Mouse (Mus musculus) naive thymus-derived CD4-positive, alpha-beta T cell, adult 2 months (primary cell): ENCODE measurements around the gene Pml.
"Not testable (repeated sequence)": the region's sequence is repeated elsewhere in the genome, so short reads cannot be mapped to it uniquely, and the experiment has no call there.

Experiments
- DNase-seq: peaks from one replicate; pipeline ENCODE4 v3.0.0-alpha.2; 2011; ENCODE audit warnings: low read depth

Pml gene

DNA sequence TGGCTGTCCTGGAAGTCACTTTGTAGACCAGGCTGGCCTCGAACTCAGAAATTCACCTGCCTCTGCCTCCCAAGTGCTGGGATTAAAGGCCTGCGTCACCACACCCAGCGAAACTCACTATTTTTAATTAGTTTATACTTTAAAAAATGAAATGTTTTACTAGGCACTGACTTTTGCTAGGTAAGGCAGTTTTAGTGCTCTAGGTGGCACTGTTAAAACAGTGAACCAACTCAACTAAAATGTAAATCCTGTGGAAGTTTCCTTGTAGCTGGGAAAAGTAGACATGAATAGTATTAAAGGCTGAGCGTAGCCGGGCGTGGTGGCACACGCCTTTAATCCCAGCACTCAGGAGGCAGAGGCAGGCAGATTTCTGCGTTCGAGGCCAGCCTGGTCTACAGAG is 22.0 kb upstream of the Pml start:
- peak; percentile 38 for DNase-seq

DNA sequence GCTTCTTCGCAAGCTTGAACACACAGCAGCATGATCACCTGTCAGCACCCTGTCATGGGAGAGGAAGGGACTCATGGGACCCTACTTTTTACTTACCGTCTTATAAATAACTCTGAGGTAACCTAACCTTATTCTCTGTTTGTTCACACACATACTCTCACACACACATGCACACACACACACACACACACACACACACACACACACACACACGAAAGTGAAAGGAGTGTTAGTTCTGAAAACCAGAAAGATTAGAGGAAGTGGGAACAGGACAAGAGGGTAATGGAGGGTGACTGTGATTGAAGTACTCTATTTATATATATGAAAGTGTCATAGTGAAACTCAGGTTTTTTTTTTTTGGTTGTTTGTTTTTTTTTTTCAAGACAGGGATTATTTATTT is 21.5 kb upstream of the Pml start:
- DNase-seq, result peak; percentile 76

DNA sequence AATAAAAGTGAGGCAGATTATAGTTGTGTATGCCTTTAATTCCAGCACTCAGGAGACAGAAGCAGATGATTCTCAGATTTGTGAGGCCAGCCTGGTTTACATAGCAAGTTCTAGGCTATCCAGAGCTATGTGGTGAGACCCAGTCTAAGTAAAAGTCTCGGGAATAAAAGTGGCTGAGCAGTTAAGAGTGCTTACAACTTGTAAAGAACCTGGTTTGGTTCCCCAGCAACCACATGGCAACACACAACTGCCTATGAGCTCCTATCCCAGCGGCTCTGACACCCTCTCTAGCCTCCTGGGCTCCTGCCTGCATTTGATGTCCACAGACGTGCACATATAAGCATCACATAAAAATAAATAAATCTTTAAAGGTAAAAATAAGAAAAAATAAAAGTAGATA is 20.5 kb upstream of the Pml start:
- DNase-seq, result peak; percentile 16

DNA sequence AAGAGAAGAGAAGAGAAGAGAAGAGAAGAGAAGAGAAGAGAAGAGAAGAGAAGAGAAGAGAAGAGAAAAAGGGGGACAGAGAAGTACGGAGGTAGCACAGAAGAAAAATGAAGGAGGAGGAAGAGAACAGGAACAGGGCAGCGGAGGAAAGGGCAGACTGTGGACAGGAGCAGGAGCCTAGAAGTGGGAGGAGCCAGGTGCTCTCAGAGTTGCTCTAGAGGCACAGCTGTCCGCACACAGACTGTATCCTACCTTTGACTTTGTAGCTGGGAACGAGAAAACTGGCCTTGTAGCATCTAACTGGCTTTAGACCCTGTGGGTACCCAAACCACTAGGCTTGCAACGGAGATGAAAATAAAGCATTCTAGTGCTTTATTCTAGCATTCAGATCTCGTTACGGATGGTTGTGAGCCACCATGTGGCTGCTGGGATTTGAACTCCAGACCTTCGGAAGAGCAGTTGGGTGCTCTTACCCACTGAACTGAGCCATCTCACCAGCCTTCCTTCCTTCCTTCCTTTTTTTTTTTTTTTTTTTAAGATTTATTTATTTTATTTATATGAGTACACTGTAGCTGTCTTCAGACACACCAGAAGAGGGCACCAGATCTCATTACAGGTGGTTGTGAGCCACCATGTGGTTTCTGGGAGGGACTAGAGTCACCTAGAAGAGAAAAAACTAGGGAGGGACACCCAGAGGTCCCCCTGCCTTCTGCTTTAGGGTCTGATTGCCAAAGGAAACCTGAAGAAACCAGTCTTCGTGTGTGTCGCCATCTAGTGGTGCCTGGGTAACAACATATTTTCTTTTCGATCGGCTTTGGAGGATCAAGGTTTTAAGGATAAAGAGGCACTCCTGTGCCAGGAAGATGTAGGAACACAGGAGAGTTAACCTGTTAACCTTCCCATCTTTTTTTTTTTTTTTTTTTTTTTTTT is 19.1 kb upstream of the Pml start:
- peak; percentile 86 for DNase-seq

DNA sequence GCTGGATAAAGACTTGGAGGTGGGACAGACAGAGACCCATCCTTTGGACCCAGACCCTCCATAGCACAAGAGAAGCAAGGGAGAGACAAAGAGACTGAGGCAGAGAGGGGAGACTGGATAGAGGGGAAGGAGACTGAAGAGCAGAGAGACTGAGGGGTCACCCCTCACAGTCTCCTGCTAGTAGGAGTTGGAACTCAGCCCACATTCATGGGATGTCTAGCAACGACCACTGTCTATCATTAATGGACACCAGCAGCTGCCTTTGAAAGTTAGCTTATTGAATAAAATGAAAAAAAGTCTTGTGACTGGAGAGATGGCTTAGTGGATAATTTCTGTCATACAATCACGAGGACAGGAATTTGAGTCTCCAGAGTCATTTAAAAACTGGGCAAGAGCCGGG is 17.5 kb upstream of the Pml start:
- DNase-seq, result no peak

DNA sequence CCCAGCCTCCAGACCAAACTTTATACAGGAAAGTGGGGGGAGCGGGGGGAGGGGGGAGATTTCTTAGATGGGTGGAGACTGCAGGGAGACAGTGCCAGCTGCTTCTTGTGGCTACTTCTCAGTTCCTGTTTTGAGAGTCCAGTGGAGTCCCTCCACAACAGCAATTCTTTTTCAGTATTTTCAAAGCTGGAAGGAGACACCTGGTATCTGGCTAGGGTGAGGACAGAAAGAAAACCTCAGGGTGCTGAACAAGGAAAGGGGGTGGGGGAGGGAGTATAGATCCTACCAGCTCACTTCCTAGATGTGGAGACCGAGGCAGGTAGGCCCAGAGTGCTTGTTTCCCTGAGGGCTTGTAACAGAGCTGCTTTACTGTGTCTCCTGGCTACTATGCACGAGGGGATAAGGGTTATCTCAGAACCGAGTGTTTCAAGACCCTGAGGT is 17.0 kb upstream of the Pml start:
- no peak for DNase-seq

DNA sequence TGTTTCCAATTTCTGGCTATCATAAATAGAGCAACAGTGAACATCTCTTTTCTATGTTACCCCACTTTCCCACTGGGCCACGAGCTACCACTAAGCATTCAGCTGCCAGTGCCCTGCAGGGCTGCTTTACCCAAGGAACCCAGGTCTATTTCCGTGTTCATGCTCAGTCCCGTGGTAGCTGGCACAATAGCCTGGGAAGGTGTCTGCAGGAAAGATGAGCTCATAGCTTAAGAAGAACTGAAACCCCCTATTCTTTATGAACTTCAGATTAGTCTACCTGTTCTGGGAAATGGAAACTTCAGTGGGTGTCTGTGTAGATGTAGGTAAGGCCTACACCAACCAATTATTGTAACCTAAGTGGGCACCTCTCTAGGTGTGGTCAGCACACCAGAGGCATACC is 15.8 kb upstream of the Pml start:
- DNase-seq, result no peak

DNA sequence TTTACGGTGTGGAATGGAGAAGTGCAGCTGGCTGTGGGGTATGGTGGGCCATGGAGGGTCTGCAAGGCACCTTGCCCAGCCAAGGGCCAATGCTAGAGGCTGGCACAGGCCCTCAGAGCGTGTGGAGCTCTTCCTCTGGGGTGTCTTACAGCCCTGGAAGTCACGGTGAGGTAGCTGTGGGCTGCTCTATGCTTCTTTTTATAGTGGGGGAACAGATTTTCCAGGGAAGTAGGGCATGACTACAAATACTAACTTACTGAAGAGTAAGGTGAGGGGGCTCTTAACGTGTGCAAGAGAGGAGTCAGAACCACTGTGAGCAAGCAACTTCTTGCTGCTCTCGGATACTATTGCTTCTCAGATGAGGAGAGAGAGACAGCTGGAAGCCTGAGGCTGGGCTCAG is 12.9 kb upstream of the Pml start:
- DNase-seq, result no peak

DNA sequence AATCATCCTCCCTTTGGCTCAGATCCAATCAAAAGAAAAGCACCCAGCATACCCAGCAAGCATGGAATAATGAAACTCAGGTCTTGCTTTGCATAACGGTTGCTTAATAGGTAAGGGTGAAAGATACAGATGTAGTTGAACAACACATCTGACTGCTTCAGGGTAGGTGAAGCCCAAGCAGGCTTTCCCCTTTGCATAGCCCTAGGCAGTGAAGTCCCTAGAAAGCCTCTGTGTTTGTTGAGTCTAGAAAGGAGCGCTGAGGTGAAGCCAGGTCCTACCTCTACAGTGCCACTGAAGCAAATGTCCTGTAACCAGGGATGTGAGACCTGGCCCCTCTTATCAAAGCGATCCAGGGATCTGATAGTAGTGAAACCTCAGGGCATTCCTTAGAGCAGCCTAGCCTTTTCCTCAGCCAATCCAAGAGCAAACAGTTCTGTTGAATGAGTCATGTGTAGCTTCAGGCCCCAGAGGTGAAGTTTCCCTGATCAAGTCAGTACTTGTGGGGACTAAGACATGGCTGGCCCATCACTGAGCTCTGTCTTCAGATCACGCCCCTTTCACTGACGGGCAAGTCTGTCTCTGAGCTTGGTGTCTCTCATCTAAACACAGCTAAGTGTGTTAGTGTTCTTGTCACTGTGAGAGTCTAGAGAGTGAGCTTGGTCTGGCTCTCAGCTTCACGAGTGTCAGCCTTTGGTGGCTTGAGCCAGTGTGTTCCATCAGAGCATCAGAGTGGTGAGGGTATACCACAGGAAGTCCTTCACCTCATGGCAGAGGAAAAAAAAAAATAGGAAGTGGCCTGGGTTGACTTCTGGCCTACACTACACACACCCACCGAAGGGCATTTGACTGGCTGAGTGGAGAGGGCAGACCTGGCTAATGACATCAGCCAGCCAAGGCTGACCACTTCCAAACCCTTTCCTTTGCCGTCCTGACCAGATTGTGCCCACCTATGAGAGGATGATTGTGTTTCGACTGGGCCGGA is 6.4 kb upstream of the Pml start:
- DNase-seq, result no peak

DNA sequence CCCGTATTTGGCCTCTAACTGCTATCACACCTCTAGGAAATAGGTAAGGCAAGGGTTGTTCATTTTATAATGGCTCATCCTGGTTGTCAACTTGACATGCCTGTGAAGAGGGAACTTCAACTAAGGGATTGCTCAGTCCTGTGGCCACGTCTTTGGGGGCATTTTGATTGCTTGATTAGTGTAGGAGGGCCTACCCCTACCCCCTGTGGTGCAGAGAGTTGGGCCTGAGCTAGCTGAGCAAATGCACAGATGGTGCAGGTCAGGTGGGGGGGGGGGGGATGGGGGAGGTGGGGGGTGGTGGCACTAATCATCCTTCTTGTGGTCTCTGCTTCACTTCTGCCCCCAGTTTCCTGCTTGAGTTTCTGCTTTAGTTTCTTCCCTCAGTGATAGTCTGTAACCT is 5.5 kb upstream of the Pml start:
- DNase-seq, result no peak

DNA sequence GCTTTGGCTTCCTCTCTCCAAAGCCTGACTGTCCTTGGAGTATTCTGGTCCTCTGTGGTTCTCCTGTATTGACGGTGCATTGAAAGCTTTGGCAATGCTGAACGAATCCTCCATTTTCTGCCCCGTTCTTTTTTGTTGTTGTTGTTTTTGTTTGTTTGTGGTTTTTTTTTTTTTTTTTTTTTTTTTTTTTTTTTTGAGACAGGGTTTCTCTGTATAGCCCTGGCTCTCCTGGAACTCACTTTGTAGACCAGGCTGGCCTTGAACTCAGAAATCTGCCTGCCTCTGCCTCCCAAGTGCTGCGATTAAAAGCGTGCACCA is 4.2 kb upstream of the Pml start:
- not testable (repeated sequence) for DNase-seq

DNA sequence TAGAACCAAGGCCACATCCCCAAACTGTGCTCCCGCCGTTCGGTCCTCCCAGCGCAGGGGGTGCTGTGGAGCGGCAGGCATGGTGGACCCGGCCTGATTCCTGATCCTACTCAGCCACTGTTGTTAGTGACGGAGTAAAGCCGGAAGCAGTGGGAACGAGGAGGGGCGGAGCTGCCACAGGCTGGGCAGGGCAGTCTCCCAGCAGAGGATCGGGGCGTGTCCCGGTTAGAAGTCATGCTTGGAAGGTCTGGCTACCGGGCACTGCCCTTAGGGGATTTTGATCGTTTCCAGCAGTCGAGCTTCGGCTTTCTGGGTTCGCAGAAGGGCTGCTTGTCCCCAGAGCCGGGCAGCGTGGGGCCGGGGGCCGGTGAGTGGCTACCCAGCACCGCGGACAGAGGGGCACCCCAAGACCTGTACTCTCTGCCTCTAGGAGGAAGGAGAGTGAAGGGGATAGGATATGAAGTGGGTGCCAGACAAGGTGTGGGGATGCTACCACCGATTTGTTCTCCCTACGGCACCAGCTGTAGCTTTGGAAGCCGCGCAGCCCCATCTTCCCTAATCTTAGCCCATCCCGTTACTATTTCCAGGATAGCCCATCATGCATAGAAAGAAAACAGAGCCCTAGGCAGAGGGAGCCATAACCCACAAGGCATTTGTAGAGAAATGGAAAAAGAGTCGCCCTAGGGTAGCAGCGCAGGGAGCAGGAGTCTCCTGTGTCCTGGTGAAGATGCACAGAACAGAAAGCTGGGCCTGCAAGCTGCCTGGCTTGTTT is 3.6 kb upstream of the Pml start, which contains the start of gene Stoml1:
TSS of gene Stoml1 (plus strand) at position 132 of the 772 bp plus-strand sequence.
- DNase-seq, result peak; percentile 94

DNA sequence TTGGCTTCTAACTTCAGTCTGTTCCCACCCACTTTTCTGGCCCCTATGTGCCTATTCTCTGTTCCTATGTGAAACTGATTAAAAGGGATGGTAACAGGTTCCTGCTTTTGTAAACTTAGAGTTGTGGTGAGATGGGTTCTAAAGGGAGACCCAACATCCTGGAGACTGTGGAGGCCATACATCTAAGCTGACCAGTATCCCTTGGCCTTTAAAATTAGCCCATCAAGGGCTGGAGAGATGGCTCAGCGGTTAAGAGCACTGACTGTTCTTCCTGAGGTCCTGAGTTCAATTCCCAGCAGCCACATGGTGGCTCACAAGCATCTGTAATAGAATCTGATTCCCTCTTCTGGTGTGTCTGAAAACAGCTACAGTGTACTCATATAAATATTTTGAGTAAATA is 1.1 kb upstream of the Pml start:
- DNase-seq, result not testable (repeated sequence)

DNA sequence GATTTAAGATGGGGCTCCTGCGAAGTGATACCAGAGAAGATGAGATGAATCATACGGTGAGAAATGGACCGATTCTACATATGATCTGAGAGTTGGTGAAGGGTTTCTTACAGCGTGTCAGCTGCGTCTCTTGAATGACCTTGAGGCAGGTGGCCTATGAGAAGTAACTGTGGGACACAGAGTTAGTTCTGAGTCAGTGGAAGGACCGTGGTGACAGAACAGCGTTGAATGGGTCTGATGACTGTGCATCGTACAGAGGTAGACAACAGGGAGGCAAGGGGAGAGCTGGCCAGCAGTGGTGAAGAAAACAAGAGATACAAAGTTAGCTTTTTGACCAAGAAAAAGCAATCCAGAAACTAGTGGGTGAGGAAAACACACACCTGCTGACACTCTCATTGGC is 736 bp upstream of the Pml start:
- no peak for DNase-seq

DNA sequence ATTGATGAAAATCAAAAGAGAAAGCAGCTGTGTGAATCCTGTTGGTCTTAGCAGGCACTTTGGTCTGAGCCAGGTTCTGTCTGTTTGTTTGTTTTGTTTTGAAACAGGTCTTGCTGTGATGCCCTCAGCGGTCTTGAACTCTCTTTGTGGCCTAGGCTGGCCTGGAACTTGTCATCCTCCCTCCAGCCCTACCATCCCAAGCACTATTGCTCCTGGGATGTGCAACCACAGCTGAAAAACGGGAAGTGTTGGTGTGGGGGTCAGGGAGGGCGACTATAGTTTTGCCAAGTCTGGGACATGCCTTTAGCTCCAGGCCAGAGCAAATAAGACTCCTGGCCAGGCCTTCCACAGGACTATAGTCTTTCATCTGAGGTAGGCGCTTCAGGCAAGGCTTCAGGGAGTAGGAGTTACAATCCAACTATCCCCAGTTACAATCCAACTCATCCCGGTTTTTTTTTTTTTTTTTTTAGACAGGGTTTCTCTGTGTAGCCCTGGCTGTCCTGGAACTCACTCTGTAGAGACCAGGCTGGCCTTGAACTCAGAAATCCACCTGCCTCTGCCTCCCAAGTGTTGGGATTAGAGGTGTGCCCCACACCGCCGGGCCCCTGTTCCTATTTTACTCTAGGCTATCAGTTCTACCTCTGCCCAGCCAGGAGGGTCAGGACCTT is 706 bp downstream of the Pml start:
- no peak for DNase-seq

DNA sequence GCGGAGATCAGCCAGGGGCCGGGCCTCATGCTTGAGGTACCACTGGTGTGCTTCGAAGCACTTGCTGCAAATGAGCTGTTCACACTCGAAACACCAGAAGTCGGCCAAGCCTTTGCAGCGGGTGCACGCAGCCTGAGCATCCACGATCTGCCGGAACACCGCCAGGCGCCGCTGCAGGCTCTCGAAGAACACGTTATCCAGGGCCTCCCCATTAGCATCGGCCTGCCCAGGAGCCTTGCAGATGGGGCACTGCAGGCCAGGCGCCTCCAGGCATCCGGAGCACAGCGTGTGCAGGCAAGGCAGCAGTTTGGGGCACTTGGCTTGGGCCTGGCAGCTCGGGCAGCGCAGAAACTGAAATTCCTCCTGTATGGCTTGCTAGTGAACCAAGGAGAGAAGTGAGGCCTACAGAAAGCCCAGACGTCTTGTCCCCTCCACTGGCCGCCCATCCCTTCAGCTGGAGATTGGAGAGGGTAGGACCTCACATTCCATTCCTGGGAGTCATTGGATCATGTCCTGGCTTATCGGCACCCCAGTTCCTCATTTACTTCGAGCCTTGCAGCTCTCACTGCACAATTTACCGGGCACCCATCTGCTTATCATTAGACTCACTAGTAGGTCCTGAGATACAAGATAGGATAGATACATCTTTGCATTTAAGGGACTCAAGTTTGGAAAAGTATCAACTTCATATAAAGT is 2.4 kb downstream of the Pml start:
- DNase-seq, result peak; percentile 85

DNA sequence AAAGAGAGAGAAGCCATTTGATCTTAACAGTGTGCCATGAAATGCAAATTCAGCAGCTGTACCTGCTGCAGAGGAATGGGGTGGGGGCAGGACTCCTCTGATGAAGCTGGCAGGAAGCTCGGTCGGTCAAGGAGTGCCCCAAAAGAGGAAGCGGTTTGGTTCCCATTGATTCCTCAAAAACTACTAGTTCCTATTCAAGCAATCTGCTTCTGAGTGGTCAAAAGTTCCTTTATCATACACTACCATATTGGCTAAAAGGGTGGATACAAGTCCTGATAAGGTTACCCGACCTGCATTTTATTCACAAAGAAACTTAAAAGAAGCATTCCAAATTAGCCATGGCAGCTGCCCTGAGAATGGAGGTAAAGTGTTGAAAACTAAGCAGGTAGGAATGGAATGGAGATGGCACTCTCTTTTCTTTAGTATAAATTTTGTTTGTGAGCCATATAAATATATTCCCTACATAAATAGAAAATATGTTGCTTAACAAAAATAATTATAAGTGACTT is 3.4 kb downstream of the Pml start:
- DNase-seq, result no peak

DNA sequence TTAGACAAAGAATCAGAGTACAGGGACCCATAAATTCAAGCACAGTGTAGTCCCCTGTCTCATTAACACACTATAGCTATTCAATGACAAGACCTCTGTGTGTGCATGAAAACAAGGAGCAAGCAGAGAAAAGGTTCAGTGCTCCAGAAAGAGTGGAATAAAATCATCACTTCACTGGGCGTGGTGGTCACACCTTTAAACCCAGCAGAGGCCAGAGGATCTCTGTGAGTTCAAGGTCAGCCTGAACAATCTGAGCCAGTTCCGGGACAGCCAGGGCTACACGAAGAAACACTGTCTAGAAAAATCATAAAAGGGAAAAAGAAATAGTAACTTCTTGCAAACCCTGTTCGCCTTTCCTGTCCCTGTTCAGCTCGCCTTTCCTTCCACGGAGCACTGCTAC is 5.9 kb downstream of the Pml start:
- no peak for DNase-seq

DNA sequence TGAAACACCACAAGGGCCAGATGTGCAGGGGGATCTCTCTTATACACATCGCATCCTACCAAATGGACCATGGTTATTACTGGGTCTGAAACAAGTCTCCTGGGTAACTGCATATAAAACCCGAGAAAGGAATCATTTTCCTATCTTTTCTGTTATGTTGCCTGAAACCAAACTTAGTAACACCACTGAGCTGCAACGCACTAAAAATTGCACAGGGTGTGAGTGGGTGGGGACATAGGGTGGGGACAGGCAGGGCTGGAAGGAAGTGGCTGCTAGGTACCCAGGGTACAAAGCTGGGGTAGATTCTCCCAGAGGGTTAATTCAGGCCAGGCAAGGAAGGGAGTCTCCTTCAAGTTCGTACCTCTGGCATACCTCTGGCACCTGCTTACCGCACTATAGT is 6.9 kb downstream of the Pml start:
- DNase-seq, result peak; percentile 24

DNA sequence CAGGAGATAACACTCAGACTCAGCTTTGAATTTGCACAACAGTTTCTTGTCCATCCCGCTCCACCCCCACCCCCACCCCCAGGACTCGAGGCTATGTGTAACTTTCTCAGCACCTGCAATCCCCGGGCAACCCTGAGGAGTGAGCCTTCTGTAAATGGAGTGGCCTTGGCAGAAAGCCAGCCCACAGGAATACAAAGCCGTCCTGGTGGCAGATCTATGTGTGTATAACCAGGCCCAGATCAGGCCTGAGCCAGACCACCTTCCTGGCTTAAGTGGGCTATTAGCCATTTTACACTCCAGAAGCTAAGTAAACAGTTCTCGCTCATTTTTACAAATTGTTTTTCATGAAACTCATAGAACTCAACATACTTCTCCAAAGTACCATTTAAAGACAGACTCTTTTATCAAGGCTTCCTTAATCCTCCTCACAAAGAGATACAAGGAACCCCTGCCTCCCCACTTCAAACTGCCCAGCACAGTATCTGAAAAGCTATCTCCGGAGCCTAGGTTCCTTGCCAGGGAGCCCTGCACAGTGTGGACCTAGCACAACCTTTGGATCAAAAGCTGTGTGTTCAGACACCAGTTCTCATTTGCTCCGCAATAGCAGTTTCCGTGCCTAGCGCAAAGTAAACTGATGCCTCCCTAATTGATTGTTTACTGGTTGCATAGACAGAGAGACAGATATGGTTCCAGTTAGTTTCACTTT is 7.7 kb downstream of the Pml start:
- DNase-seq, result peak; percentile 38
